Mouse (Mus musculus) cortical plate, adult 2 months (tissue): Measurements from ENCODE around the gene Ier3.

Source experiments
- CTCF ChIP-seq: fragments of 200-500 bp; IDR thresholded peaks from 2 replicates; pipeline ENCODE4 v1.5.1; 2011; ENCODE audit warnings: mild to moderate bottlenecking, control low read depth, low read length; ENCODE audit not compliant: insufficient read depth; ENCODE audit errors: extremely low read depth
- POLR2A ChIP-seq: fragments of 200-500 bp; IDR thresholded peaks from 2 replicates; pipeline ENCODE4 v1.6.1; 2011; ENCODE audit warnings: mild to moderate bottlenecking, low read length, control low read depth; ENCODE audit not compliant: insufficient read depth; ENCODE audit errors: extremely low read depth

DNA sequence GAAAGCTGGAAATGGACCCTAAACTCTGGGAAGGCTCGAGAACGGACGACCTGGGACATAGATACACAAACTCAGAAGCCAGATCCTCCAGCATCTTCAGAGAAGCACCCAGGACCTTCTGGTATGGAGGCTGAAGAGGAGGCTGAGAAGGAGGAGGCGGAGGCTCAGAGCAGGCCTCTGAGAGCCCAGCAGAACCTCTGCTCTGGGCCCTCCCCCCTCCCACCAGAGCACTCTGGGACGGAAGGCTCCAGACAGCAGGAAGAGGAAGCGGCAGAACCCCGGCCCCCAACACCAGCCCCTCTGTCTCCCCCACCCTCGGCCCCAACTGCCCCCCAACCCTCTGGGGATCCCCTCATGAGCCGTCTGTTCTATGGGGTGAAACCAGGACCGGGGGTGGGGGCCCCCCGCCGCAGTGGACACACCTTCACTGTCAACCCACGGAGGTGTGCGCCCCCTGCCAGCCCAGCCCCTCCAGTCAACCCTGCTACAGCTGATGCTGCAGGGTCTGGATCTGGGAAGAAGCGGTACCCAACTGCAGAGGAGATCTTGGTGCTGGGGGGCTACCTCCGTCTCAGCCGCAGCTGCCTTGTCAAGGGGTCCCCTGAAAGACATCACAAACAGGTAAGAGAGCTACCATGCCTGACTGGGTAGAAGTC, 46.8 kb downstream of the Ier3 start:
- no peak for TF ChIP-seq POLR2A
- TF ChIP-seq CTCF, result no peak
